Mouse (Mus musculus) urinary bladder, postnatal 14 days (tissue): ENCODE measurements around the gene Utp18.
"Not testable (repeated sequence)": the region's sequence is repeated elsewhere in the genome, so short reads cannot be mapped to it uniquely, and the experiment has no call there.

Experiments used
- DNase-seq: peaks from one replicate; pipeline ENCODE4 v3.0.0; 2021; ENCODE audit warnings: low spot score

Utp18 gene

DNA sequence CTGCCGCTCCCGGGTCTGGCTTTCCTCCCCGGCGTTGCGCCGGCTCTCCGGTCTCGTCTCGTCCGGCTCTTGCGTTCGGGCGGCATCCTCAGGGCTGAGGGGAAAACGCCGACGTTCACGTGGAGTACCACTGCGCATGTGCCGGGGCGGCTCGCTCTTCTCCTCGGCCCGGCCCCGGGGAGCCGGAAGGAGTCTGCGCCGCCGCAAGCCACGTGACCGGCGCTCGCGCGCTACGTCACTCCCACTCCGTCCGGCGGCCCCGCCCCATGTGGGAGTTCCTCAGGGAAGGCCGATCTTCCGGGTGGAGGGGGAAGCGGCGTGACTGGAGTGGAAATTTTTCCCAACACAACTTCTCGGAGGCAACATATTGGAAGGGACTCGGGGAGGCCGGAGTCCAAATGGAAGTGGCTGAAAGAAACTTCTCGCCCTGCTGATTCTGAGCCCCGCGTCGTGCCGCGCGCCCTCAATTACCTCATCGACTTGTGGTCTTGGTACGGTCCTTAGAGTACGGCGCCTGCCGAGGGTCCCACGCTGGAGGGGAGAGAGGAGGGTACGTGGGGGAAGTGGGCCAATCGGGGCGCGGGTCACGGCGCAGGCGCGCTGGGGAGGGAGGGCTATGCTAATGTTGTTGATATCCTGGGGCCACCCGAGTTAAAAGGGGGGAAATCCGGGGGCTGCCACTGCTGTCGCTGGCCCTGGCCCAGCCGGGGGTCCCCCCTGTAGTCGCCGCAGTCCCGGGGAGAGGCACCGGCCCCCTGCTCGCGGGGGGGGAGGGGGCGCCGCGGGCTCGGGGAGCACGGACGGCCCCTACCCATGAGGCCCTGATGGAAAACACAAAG lies at the start of gene Utp18, which contains the start of gene Mbtd1:
Utp18 (minus strand) TSS at position 195 of the 839 bp plus-strand sequence.
Mbtd1 (plus strand) TSS at position 281 of the 839 bp plus-strand sequence.
- peak; percentile 99 for DNase-seq

DNA sequence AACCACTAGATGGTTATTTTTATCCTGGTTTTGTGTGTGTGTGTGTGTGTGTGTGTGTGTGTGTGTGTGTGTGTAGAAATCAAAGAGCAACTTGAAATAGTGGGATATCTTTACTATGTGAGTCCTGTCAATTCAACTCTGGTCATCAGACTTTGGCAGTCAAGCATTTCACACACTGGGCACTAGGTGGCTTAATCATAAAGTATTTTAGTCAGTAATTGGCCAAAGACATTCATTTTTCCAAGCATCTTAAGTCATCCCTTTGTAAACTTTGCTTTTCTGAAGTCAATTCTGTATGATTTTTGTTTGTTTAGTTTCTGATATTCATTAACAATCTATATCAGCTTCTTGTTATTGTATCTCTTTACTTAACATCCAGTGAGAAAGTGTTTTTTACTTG lies 43.5 kb upstream of the Utp18 start:
- DNase-seq: no peak

DNA sequence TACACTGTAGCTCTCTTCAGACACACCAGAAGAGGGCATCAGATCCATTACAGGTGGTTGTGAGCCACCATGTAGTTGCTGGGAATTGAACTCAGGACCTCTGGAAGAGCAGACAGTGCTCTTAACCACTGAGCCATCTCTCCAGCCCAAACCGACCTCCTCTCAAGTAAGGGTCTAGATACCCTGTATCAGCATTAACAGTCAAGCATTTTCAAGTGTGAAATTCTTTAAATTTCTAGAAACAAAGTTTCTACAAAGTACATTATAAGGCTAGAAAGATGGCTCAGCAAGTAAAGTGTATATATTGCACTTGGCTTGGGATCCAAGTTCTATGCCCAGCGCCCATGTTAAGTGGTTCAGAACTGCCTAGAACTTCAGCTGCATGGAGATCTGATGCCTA lies 29.5 kb upstream of the Utp18 start:
- DNase-seq: not testable (repeated sequence)

DNA sequence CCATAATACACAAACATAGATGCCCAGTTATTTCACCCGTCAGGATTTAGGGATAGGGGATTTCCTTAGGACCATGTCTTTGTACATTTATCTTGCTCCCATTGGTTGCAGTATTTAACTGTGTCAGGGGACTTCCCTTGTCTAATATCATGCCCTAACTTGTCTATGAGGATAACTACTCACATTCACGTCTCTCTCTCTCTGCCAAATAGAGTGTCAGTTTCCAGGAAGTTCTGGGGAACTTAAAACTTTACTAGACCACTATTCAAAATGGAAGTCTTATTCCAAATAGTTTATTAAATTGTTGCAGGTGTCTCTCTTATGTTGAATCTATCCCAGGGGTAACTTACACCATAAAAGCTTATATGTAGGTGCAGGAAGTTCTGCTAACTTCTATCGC lies 26.0 kb upstream of the Utp18 start:
- no peak for DNase-seq

GRCm38 (mm10) chr11:93908829-93909228 lies 23.3 kb upstream of the Utp18 start:
- no peak for DNase-seq

DNA sequence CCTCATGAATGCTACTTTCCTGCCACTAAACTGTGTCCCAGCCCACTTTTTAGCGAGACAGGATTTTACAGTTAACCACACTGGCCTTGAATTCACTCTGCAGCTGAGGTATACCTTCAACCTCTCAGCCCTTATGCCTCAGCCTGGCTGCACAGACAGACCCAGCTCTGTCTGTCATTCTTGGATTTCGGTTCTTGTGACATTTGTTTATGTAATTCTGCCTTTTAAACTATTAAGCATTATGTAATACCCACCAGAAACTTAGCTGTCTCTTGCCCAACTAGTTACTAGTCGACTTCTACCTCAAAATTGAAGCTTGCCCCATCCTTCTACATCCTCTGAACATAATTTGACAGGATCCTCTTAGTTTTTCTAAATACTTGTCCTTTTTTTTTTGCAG lies 22.3 kb upstream of the Utp18 start:
- DNase-seq: no peak

DNA sequence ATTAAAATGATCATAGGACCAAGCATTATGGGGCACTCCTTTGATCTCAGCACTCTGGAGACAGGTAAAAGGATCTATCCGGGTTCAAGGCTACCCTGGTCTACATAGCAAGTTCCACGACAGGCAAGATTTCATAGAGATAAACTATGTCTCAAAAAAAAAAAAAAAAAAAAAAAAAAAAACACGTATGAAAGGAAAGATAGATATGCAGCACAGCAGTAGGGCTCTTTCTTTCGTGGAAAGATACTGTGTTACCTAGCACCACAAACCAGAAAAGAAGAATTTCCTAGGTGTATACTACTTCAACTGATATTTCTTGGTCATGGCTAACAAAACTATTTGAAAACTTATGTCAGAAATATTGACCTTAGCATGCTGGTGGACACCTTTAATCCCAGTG lies 21.3 kb upstream of the Utp18 start:
- no peak for DNase-seq

- DNase-seq: no peak
Measured at GRCm38 (mm10) chr11:93897732-93898131, 12.2 kb upstream of the Utp18 start.

GRCm38 (mm10) chr11:93887080-93887447 lies 1.5 kb upstream of the Utp18 start:
- DNase-seq: no peak

DNA sequence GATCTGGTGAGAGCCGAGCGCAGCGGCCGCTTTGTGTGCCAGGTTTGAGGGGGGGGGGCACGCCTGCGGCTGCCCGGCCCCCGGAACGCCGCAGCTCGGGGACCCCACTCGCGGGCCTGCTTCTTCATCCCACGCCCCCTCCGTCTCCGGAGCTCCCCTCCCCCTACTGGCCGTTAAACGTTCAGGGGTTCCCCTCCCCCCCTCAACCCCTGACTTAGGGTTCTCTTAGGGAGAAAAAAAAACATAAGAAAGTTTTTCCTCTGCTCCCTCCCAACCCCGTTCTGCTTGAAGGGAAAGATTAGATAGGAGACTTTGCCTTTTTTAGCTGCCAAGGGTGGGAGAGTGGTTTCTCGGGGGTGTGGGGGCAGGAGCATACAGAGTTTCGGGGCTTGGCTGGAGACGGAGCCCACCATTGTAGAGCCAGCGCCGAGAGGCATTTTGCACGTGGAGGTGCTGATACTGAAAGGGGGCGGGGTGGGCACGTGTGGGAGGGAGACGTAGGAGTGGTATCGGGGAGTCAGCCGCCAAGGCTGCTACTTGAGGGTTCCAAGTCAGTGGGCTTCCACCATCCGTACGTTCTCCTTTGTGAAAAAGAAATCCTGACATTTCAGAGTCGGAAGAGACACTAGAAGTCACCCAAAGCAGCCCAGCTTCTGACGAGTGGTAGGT lies 979 bp upstream of the Utp18 start:
- peak; percentile 15 for DNase-seq

- peak; percentile 64 for DNase-seq
Measured at GRCm38 (mm10) chr11:93884901-93885571, 530 bp downstream of the Utp18 start.

- no peak for DNase-seq
Measured at GRCm38 (mm10) chr11:93884068-93884467, 1.5 kb downstream of the Utp18 start.

GRCm38 (mm10) chr11:93862638-93863037 lies 22.9 kb downstream of the Utp18 start:
- DNase-seq: no peak

GRCm38 (mm10) chr11:93862045-93862623 lies 23.4 kb downstream of the Utp18 start:
- no peak for DNase-seq

GRCm38 (mm10) chr11:93861193-93861592 lies 24.4 kb downstream of the Utp18 start:
- DNase-seq: no peak

DNA sequence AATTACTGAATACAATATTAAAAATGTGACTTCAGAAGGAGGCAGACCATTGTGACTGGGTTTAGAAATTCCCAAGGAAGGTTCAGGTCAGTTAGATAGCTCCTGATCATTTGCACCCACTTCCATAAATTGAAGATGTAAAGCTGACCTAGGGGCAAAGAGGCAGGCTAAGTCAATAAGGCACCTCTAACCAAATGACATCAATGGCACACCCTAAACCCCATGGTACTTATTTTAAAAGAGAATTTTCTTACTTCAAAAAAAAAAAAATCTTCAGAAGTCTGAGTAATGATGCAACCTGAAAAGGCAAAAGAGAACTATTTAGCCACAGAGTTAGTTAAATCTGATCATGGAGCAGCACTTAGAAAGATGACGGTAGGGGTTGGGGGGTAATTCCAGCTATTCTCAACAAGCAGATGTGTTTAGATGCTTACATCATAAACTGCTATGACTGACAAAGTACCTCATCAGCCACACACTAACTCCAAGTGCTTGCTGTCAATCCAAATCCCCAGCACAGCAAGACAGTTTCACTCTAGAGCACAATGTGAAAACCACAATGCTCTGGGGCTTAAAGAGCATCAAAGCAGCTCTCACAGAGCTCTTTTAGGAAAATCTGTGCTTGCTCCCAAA lies 24.9 kb downstream of the Utp18 start:
- DNase-seq: no peak

- peak; percentile 78 for DNase-seq
Measured at GRCm38 (mm10) chr11:93856284-93856955, 29.1 kb downstream of the Utp18 start.

DNA sequence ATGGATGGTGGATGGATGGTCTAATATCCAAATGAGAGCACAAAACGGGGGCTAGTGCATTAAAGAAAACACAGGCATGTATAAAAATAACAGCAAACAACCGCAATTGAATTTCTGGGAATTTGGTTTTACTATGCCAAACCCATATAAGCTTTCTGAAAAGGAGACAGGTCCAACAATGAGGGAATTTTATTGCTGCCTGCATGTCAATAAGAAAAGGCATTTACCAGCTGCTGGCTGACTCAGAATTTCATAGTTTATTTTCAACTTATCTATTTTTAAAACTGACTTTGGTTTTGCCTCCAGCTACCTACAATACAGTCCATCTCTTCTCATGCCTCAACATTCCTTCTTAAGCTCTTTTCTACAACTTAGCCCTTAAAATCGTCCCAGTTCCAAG lies 33.0 kb downstream of the Utp18 start:
- no peak for DNase-seq

- no peak for DNase-seq
Measured at GRCm38 (mm10) chr11:93847342-93847741, 38.2 kb downstream of the Utp18 start.

DNA sequence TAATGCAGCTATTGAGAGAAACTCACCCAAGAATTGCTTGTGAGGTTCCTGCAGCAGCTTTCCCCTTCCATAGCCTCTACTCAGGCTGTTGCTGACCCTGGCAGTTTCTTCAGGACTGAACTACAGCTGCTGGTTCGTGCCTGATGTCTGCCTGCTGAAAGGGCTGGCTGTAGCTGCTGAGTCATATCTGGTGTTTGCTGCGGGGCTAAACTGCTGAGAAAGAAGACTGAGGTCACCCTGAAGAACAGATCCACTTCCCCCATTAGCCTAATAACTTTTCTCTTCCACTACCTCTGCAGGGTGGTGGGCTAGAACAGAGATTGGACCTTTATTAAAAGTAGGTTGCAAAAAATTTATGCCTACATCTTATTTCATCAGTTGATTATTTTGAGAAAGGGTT lies 49.8 kb downstream of the Utp18 start:
- no peak for DNase-seq

- DNase-seq: no peak
Measured at GRCm38 (mm10) chr11:93829971-93830370, 55.6 kb downstream of the Utp18 start.

GRCm38 (mm10) chr11:93829327-93829679 lies 56.3 kb downstream of the Utp18 start:
- DNase-seq: no peak
